Mouse (Mus musculus): ENCODE measurements around the gene Sec61a2. TPM values are rescaled to one million over a fixed set of nuclear protein-coding genes. Genes with fewer than 3 reads are reported as not detected.

Sec61a2 gene
- polyA plus RNA-seq, 1 experiment = 11.4 TPM

- H3K27ac ChIP-seq (replicated peaks; ENCODE audit: low read depth, low read length) = peak overlapping the region; percentile 98
- H3K4me3 ChIP-seq (ENCODE audit: insufficient read depth, low read depth, low read length) = peak overlapping the region; percentile 96
- no peaks in the 10 kb centered on the region for H3K4me1 ChIP-seq (ENCODE audit: control insufficient read depth, insufficient read depth, insufficient read length, low read length)
Measured at GRCm38 (mm10) chr2:5844181-5844872, 50.9 kb downstream of the Sec61a2 start.

- H3K4me1 ChIP-seq (ENCODE audit: control insufficient read depth, insufficient read depth, insufficient read length, low read length) = no peaks in the 10 kb centered on the region
- no peak overlapping the region for H3K27ac ChIP-seq (replicated peaks; ENCODE audit: low read depth, low read length)
- H3K4me3 ChIP-seq (ENCODE audit: insufficient read depth, low read depth, low read length) = no peak overlapping the region
Measured at GRCm38 (mm10) chr2:5840815-5841214, 54.4 kb downstream of the Sec61a2 start.

- no peaks in the 10 kb centered on the region for H3K4me1 ChIP-seq (ENCODE audit: control insufficient read depth, insufficient read depth, insufficient read length, low read length)
- no peak overlapping the region for H3K4me3 ChIP-seq (ENCODE audit: insufficient read depth, low read depth, low read length)
- no peak overlapping the region for H3K27ac ChIP-seq (replicated peaks; ENCODE audit: low read depth, low read length)
Measured at GRCm38 (mm10) chr2:5825265-5825913, 69.8 kb downstream of the Sec61a2 start.

GRCm38 (mm10) chr2:5824685-5825084 is 70.5 kb downstream of the Sec61a2 start:
- no peaks in the 10 kb centered on the region for H3K4me1 ChIP-seq (ENCODE audit: control insufficient read depth, insufficient read depth, insufficient read length, low read length)
- H3K4me3 ChIP-seq (ENCODE audit: insufficient read depth, low read depth, low read length) = no peak overlapping the region
- H3K27ac ChIP-seq (replicated peaks; ENCODE audit: low read depth, low read length) = no peak overlapping the region

GRCm38 (mm10) chr2:5824213-5824612 is 71.0 kb downstream of the Sec61a2 start:
- Histone ChIP-seq H3K4me3 (ENCODE audit: insufficient read depth, low read depth, low read length) (no peak overlapping the region), H3K27ac (replicated peaks; ENCODE audit: low read depth, low read length) (no peak overlapping the region), H3K4me1 (ENCODE audit: control insufficient read depth, insufficient read depth, insufficient read length, low read length) (no peaks in the 10 kb centered on the region)

GRCm38 (mm10) chr2:5822449-5822848 is 72.8 kb downstream of the Sec61a2 start:
- Histone ChIP-seq H3K4me3 (ENCODE audit: insufficient read depth, low read depth, low read length) (no peak overlapping the region), H3K4me1 (ENCODE audit: control insufficient read depth, insufficient read depth, insufficient read length, low read length) (no peaks in the 10 kb centered on the region), H3K27ac (replicated peaks; ENCODE audit: low read depth, low read length) (no peak overlapping the region)

GRCm38 (mm10) chr2:5821264-5821663 is 74.0 kb downstream of the Sec61a2 start:
- H3K4me1 ChIP-seq (ENCODE audit: control insufficient read depth, insufficient read depth, insufficient read length, low read length) = no peaks in the 10 kb centered on the region
- H3K4me3 ChIP-seq (ENCODE audit: insufficient read depth, low read depth, low read length) = no peak overlapping the region
- no peak overlapping the region for H3K27ac ChIP-seq (replicated peaks; ENCODE audit: low read depth, low read length)

Other genes with a start within 250 kb of the Sec61a2 start
- gene Camk1d, start 180.9 kb downstream of the Sec61a2 start, polyA plus RNA-seq (2012; ENCODE audit: insufficient read depth, insufficient read length, missing spikeins) = 1.6 and 1.9 TPM in 2 replicates
- 72.0 and 99.9 TPM in 2 replicates for gene Nudt5, start 50.4 kb downstream of the Sec61a2 start, polyA plus RNA-seq (2012; ENCODE audit: insufficient read depth, insufficient read length, missing spikeins)
- gene Cdc123, start 50.3 kb downstream of the Sec61a2 start, polyA plus RNA-seq (2012; ENCODE audit: insufficient read depth, insufficient read length, missing spikeins) = 101 and 126 TPM in 2 replicates
- gene Gm13199, start 32.5 kb downstream of the Sec61a2 start, polyA plus RNA-seq (2012; ENCODE audit: insufficient read depth, insufficient read length, missing spikeins) = not detected in 2 replicates
- 1.8 and 2.1 TPM in 2 replicates for gene Dhtkd1, start 47.4 kb upstream of the Sec61a2 start, polyA plus RNA-seq (2012; ENCODE audit: insufficient read depth, insufficient read length, missing spikeins)
- gene Upf2, start 56.0 kb upstream of the Sec61a2 start, polyA plus RNA-seq (2012; ENCODE audit: insufficient read depth, insufficient read length, missing spikeins) = 12.4 and 14.4 TPM in 2 replicates
- 2.3 and 3.3 TPM in 2 replicates for gene Proser2, start 234.8 kb upstream of the Sec61a2 start, polyA plus RNA-seq (2012; ENCODE audit: insufficient read depth, insufficient read length, missing spikeins)

Data from brown adipose tissue, adult 24 weeks (tissue).